Mouse (Mus musculus) left cerebral cortex, postnatal 4 days (tissue): ENCODE measurements at regions not wholly inside any gene's neighbourhood (a gene's known extent, or its start where the extent isn't known, plus 50 kb on each side); places are given as distances from the start of the nearest gene placed in this dataset.

ENCODE experiments used
- DNase-seq: peaks from one replicate; pipeline ENCODE4 v3.0.0-alpha.2; 2022
- intact Hi-C: fragments of 180-260 bp; cut with DNase I; formaldehyde crosslinking; loops from one replicate; pipeline ENCODE4 v1.15.1; 2025

DNA sequence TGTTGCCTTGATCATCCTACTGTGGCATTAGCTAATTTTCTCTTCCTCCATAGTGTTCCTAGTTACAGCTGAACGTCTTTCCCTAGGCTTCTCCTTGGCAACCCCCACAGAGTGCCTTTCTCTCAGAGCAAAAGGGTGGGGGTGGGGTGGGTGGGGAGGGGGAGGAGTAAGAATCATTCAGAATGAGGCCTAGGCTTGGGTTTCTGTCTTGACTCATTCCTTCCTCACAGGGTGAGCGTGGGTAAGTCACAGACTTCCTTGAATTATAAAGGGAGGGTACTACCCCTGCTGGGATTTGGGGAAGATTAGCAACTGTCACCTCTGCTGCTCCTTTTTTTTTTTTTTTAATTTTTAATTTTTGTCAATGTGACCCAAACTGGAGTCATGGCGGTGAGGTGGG is 114.5 kb downstream of the Dhx35 start:
- intact Hi-C loops, result no loop called here
- no peak for DNase-seq

GRCm38 (mm10) chr2:158910325-158910724 is 115.7 kb downstream of the Dhx35 start:
- intact Hi-C loops, result loop anchor here (5.0 to 10.0 kb wide), 4 partner anchors 154 to 1682 kb away; partner anchors contain the start of gene Mafb
- no peak for DNase-seq

GRCm38 (mm10) chr2:158911191-158911590 is 116.6 kb downstream of the Dhx35 start:
- intact Hi-C loops, result loop anchor here (5.0 to 10.0 kb wide), 4 partner anchors 154 to 1681 kb away; partner anchors contain the start of gene Mafb
- no peak for DNase-seq

GRCm38 (mm10) chr2:158912631-158913258 is 118.1 kb downstream of the Dhx35 start:
- DNase-seq, result peak; percentile 70

GRCm38 (mm10) chr2:158917398-158917797 is 122.8 kb downstream of the Dhx35 start:
- DNase-seq, result peak; percentile 13
- intact Hi-C loops, result loop anchor here (10.0 kb wide), 1 partner anchor 147 kb away; no protein-coding TSS in a partner anchor

More at GRCm38 (mm10) chr2:158912631-158913258, 118.1 kb downstream of the Dhx35 start:
- intact Hi-C loops, result loop anchor here (5.0 to 10.0 kb wide), 4 partner anchors 152 to 1680 kb away; partner anchors contain the start of gene Mafb

DNA sequence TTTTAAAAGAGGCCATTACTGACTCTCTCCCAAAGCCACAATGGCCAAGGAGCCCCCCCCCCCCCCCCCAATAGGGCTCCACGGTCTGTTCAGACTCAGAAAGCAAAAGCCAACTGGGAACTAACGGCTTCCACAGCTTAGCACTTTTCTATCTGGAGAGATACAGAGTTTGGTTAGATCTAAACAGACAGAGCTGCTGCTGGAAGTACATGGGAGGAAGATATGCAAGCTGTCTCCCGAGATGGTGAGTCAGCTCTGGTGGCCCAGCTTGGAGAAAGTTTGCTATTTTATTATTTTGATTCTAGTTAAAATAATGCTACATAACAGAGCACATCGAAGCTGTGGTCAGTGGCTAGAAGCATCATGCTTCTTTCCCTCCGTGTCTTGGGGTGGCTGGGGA is 123.7 kb downstream of the Dhx35 start:
- no peak for DNase-seq
- intact Hi-C loops, result loop anchor here (10.0 kb wide), 1 partner anchor 146 kb away; no protein-coding TSS in a partner anchor

DNA sequence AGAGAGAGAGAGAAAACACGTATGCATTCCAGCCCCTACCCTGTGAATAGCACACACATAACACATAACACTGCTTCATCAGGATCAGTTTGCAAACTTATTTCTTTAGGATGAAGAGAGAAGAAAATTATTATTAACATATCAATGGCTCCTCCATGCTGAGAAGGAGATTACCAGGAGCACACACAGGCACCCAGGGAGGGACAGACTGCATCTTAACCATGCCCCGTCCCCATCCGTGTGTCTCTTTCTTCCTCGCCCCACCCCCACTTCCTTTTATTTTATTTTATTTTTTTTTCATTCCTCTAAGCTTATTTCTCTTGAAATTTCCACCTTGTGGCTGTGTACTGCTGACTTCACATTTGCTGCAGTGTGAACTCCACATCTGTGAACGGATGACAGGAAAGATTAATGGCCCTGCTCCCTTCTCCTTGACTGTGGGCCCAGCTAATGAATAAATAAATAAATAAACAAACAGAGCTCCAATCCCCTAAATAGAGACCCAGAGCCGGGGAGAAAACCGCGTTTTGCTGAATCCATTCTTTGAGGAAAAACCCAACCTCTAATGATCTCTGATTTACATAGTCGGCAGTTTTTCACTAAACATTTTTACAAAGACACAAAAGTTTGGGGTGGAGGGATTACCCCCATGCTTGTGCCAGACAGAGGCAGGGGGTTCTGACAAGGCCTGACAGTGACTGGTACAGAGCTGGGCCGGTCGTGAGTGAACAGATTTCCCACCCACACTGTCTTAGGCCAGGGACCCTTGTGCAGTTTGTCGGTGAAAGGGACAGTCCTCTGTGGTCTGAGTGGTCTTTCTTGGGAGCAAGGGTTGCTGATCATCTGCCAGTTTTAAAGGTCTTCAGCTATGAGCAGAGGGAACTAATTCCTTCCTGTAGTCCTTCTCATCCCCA is 127.0 kb downstream of the Dhx35 start:
- intact Hi-C loops, result no loop called here
- DNase-seq, result no peak

DNA sequence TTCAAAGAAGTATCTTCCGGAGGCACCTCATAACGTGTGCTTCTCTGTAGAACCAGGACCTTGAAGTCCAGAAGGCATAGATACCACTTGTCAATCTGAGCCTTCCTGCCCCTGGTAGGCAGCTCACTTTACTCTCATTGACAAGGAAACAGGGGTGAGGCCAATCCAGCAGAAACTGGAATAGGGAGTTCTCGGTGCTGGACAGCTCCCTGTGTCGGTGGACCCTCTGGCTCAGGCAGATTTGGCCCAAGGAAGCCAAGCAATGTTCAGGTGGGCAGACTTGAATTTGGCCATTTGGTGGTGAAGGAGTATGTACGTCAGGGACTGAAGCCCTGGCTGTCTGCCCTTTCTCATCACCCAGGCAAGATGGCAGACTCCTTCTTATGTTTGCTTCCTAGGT is 128.2 kb downstream of the Dhx35 start:
- no peak for DNase-seq
- intact Hi-C loops, result no loop called here

GRCm38 (mm10) chr2:158929507-158929906 is 134.9 kb downstream of the Dhx35 start:
- intact Hi-C loops, result no loop called here
- DNase-seq, result no peak

DNA sequence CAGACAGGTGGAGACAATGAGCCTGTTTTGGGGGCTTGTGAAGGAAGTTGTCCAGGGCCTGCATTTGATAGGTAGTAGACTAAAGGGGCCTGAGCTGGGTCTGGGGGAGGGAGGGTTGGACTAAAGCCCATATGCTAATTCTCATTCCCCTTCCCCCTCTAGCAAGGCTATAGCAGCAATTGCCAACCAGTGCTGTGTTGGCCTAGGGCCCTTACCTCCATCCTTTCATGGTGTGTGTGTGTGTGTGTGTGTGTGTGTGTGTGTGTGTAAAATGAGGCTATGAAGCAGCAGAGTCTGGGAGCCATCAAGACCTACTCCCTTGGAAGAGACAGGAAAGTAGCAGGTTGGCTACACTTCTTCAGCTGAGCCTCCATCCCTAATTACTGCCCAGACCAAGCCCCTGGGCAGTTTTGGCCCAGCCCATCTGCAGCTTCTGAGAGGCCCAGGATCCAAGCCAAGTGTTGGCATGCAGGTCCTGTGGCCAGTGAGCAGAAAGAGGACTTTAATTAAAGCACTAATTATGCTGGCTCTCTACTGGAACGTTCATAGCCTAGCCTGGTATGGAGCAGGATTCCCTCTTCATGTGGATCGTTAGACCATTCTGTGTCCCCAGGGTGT is 143.4 kb downstream of the Dhx35 start:
- peak; percentile 97 for DNase-seq
- intact Hi-C loops, result no loop called here

DNA sequence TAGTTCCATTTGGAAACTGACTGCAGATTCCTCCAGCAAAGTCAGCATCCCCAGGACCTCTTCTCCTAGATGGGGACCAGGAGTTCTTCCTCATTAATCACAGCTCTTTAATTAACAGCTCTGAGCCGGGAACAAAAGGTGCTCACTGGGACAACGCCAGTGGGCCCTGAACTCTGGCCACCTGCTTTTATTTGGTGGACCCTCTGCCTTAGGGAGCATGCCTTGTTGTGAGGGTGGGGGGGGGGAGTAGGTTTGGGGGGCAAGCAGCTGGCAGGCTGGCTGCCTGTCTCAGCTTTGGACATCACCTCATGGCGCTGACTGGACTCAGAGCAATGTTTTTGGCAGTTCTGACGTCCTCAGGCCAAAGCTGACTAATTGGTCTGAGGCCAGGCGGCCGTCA is 154.8 kb downstream of the Dhx35 start:
- peak; percentile 13 for DNase-seq
- intact Hi-C loops, result no loop called here

- DNase-seq, result no peak
- intact Hi-C loops, result no loop called here
These were observed 156.5 kb downstream of the Dhx35 start for GRCm38 (mm10) chr2:158951061-158951460.

DNA sequence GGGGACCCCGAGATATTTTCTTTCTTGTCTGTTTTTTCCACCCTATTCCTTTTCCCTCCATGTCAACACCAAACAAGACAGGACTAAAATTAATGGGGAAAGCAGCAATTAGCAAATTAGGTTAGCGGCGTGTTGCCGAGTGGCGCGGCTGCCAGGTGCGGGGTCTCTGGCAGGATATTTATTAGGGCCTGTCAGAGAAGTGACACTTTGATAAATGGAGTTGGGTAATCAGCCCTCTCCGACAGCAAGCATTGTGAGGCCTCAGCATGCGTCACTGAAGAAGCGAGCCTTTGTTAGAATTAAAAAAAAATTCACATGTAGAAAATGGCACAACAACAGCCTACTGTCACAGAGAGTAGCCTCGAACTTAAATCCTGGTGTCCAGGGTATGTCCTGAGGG is 162.3 kb downstream of the Dhx35 start:
- DNase-seq, result no peak
- intact Hi-C loops, result no loop called here

- intact Hi-C loops, result no loop called here
- DNase-seq, result peak; percentile 69
These were observed 170.5 kb downstream of the Dhx35 start for GRCm38 (mm10) chr2:158965003-158965665.

- no peak for DNase-seq
- intact Hi-C loops, result no loop called here
These were observed 177.6 kb downstream of the Dhx35 start for GRCm38 (mm10) chr2:158972178-158972577.

DNA sequence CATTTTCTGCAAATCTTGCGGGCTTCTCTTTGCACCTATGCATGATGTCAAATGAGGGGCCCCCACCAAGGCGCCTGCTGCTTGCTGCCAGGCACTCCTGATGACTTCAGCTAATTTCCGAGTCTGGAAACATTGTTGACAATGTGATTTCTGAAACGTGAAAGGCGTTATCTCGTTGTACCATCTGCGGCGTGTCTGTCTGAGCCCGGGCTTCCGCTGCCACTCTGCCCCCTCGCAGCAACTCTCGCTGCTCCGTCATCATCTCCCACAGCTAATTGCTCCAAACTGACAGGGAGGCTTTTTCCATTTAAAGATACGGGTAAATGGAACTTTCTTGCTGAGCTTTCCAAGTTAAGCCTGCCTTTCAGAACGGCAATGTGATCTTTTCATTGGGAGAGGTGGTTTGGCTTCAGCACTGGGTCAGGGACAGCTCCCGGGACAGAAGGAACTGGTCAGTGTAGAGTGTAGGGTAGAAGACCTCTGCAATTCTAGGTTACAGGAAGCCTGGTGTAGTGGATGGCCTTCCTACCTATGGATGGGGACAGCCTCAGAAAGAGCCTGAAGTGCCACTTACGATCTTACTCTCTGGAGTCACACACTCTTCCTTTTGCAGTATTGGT is 191.0 kb downstream of the Dhx35 start:
- intact Hi-C loops, result no loop called here

DNA sequence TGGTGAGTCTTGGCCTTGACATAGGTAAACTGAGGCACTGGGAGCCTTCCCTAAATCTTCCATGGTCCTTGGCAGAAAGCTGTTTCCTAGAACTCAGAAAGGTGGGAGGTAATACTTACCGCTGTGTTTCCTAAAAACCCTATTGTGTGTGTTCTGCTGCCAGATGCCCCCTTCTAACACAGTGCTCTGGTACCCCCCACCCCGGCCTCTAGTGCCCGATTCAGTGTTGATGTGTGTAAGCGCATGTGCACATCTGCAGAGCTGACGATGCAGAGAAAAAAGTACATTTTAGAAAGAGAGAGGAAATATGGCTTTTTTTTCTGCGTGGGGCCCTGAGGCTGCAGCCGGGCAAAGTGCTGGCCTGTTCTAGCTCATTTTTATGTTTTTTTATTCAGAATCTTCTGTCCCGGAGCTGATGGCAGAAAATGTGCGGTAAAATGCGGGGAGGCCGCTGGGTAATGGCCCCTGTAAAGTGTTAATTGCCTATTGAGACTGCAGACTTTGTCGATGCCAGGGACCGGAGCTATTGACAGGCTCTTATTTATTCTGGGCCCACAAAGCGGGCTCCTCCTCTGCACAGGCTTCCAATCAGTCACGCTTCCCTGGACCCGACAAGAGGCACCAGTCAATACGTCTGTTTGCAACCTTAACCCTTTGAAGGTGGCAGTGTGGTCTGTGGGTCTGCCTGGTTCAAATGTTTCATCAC is 208.0 kb downstream of the Dhx35 start:
- intact Hi-C loops, result no loop called here
- peak; percentile 7 for DNase-seq

More for the DNA sequence above, 191.0 kb downstream of the Dhx35 start:
- DNase-seq, result peak; percentile 13

GRCm38 (mm10) chr2:159003187-159003497 is 208.5 kb downstream of the Dhx35 start:
- intact Hi-C loops, result no loop called here
- no peak for DNase-seq

DNA sequence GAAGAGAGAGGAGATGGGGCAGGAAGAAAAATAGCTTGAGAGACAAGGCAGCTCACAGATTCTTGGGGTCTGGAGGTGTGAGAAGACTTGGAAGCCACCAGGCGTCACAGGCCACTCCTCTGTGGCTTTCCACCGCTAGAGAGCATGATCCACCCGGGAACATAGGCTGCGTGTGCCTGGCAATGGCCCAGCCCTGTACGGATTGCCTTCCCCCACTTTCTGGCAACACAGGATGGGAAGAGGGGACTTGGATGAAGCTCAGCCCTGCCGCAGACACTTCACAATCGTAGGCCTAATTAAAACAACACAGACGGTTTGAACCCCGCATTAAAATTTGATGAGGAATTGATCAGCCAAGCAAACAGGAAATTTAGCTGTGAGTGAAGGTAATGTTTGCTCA is 209.8 kb downstream of the Dhx35 start:
- intact Hi-C loops, result no loop called here
- peak; percentile 44 for DNase-seq

DNA sequence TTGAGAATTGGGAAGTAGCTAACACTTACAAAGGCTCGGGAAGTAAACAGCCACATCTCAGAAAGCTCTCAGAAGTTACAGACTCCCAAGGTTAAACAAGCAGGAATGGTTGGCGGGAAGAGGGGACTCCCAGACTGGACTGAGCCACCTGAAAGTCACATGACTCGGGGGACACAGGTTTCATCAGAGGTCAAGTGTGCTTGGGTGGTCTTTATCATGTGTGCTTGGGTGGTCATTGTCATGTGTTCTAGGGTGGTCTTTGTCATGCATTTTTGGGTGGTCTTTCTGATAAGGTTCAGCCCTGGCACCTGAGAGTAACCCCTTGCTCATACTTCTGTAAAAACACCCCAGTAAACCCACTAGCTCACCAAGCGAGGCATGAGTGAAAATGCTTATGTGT is 218.1 kb downstream of the Dhx35 start:
- DNase-seq, result no peak
- intact Hi-C loops, result no loop called here
